Mouse (Mus musculus) embryonic facial prominence, embryonic 13.5 days (tissue): ENCODE measurements at regions not wholly inside any gene's neighbourhood (a gene's known extent, or its start where the extent isn't known, plus 50 kb on each side); places are given as distances from the start of the nearest gene placed in this dataset.

ENCODE experiments used
- ATAC-seq: fragments of 200-750 bp; cut with Nextera tagmentation; 2 replicates; pipeline ENCODE4 v1.8.0; 2017; ENCODE audit warnings: low read depth; ENCODE audit not compliant: insufficient number of reproducible peaks, insufficient read depth, low FRiP score, low TSS enrichment
- H3K27ac ChIP-seq: fragments of 300-500 bp; sonication (generic); 2 replicates; pipeline ENCODE4 v1.5.1; 2015; ENCODE audit warnings: moderate library complexity, mild to moderate bottlenecking, inconsistent platforms
- H3K27me3 ChIP-seq: fragments of 300-500 bp; sonication (generic); 2 replicates; pipeline ENCODE4 v1.6.1; 2015; ENCODE audit warnings: mild to moderate bottlenecking, inconsistent platforms
- H3K36me3 ChIP-seq: fragments of 300-500 bp; sonication (generic); 2 replicates; pipeline ENCODE4 v1.6.1; 2015; ENCODE audit warnings: mild to moderate bottlenecking, inconsistent platforms
- H3K4me1 ChIP-seq: fragments of 300-500 bp; sonication (generic); 2 replicates; pipeline ENCODE4 v1.6.1; 2015; ENCODE audit warnings: inconsistent platforms
- H3K4me2 ChIP-seq: fragments of 300-500 bp; sonication (generic); 2 replicates; pipeline ENCODE4 v1.6.1; 2015; ENCODE audit warnings: moderate library complexity, mild to moderate bottlenecking, inconsistent platforms
- H3K4me3 ChIP-seq: fragments of 300-500 bp; sonication (generic); 2 replicates; pipeline ENCODE4 v1.5.1; 2015; ENCODE audit warnings: mild to moderate bottlenecking, inconsistent platforms
- H3K9ac ChIP-seq: fragments of 300-500 bp; sonication (generic); 2 replicates; pipeline ENCODE4 v1.6.1; 2015; ENCODE audit warnings: mild to moderate bottlenecking, inconsistent platforms
- H3K9me3 ChIP-seq: fragments of 300-500 bp; sonication (generic); 2 replicates; pipeline ENCODE4 v1.6.1; 2016; ENCODE audit warnings: inconsistent platforms
- WGBS: fragments of 180-500 bp; shearing (Covaris S2); methylation state at CpG from one replicate; pipeline ENCODE4 v1.1.7; 2015; ENCODE audit warnings: mixed read lengths; 5-methylcytosine and 5-hydroxymethylcytosine counted together

- no peak for ATAC-seq
Observed at GRCm38 (mm10) chr14:66479181-66479580, 470.2 kb upstream of the Gulo start.

GRCm38 (mm10) chr14:66478562-66478961 lies 469.6 kb upstream of the Gulo start:
- Histone ChIP-seq H3K36me3 (no peaks in the 10 kb centered on the region), H3K27ac (no peak overlapping the region), H3K27me3 (no peaks in the 10 kb centered on the region), H3K4me3 (no peak overlapping the region), H3K4me2 (no peak overlapping the region), H3K9ac (no peak overlapping the region), H3K9me3 (0 out of 2 replicates have a peak, but pooled peaks cover 2% of the 10 kb centered on the region), H3K4me1 (peaks cover 9% of the 10 kb centered on the region)
- WGBS, result 18% methylated on average over 6 of the region's 6 CpGs
- no peak for ATAC-seq

More at GRCm38 (mm10) chr14:66479181-66479580, 470.2 kb upstream of the Gulo start:
- no peak overlapping the region for H3K27ac ChIP-seq
- H3K4me3 ChIP-seq, result no peak overlapping the region
- no peak overlapping the region for H3K9ac ChIP-seq
- H3K27me3 ChIP-seq, result no peaks in the 10 kb centered on the region
- H3K4me1 ChIP-seq, result peaks cover 9% of the 10 kb centered on the region
- 0 out of 2 replicates have a peak, but pooled peaks cover 2% of the 10 kb centered on the region for H3K9me3 ChIP-seq
- no peaks in the 10 kb centered on the region for H3K36me3 ChIP-seq
- no peak overlapping the region for H3K4me2 ChIP-seq
- 42% methylated on average over 4 of the region's 4 CpGs for WGBS

GRCm38 (mm10) chr14:66475026-66475425 lies 466.0 kb upstream of the Gulo start:
- Histone ChIP-seq H3K27ac (no peak overlapping the region), H3K4me3 (no peak overlapping the region), H3K9ac (no peak overlapping the region), H3K9me3 (no peaks in the 10 kb centered on the region), H3K4me2 (no peak overlapping the region), H3K4me1 (peaks cover 21% of the 10 kb centered on the region), H3K27me3 (no peaks in the 10 kb centered on the region), H3K36me3 (no peaks in the 10 kb centered on the region)
- ATAC-seq, result no peak
- WGBS, result 79% methylated on average over 1 of the region's 1 CpGs

GRCm38 (mm10) chr14:66473251-66473550 lies 464.2 kb upstream of the Gulo start:
- peak overlapping the region; percentile 30 for H3K27ac ChIP-seq

GRCm38 (mm10) chr14:66472537-66473250 lies 463.7 kb upstream of the Gulo start:
- no peak; the same call in 1 of the 2 replicates for ATAC-seq
- H3K4me2 ChIP-seq, result no peak overlapping the region
- WGBS, result 38% methylated on average over 5 of the region's 5 CpGs
- H3K9me3 ChIP-seq, result no peaks in the 10 kb centered on the region
- H3K4me1 ChIP-seq, result peaks cover 12% of the 10 kb centered on the region
- peak overlapping the region; percentile 30 for H3K27ac ChIP-seq
- H3K36me3 ChIP-seq, result no peaks in the 10 kb centered on the region
- H3K4me3 ChIP-seq, result no peak overlapping the region
- H3K9ac ChIP-seq, result no peak overlapping the region
- no peaks in the 10 kb centered on the region for H3K27me3 ChIP-seq

More at GRCm38 (mm10) chr14:66473251-66473550, 464.2 kb upstream of the Gulo start:
- no peak overlapping the region for H3K4me2 ChIP-seq
- H3K36me3 ChIP-seq, result no peaks in the 10 kb centered on the region
- 9% methylated on average over 1 of the region's 1 CpGs for WGBS
- no peak overlapping the region for H3K9ac ChIP-seq
- H3K4me1 ChIP-seq, result peaks cover 14% of the 10 kb centered on the region
- no peaks in the 10 kb centered on the region for H3K27me3 ChIP-seq
- no peak for ATAC-seq
- H3K9me3 ChIP-seq, result no peaks in the 10 kb centered on the region
- no peak overlapping the region for H3K4me3 ChIP-seq

GRCm38 (mm10) chr14:66462081-66462480 lies 453.1 kb upstream of the Gulo start:
- Histone ChIP-seq H3K27me3 (no peaks in the 10 kb centered on the region), H3K9ac (no peak overlapping the region), H3K36me3 (no peaks in the 10 kb centered on the region), H3K4me1 (no peaks in the 10 kb centered on the region; the same call in 1 of the 2 replicates), H3K4me3 (no peak overlapping the region), H3K9me3 (no peaks in the 10 kb centered on the region), H3K4me2 (no peak overlapping the region), H3K27ac (no peak overlapping the region)
- no peak for ATAC-seq
- 73% methylated on average over 5 of the region's 5 CpGs for WGBS

- no peak overlapping the region for H3K4me3 ChIP-seq
- no peaks in the 10 kb centered on the region for H3K27me3 ChIP-seq
- 51% methylated on average over 3 of the region's 3 CpGs for WGBS
Observed at GRCm38 (mm10) chr14:66460795-66461194, 451.8 kb upstream of the Gulo start.

GRCm38 (mm10) chr14:66458696-66459095 lies 449.7 kb upstream of the Gulo start:
- Histone ChIP-seq H3K27ac (no peak overlapping the region), H3K36me3 (no peaks in the 10 kb centered on the region), H3K9ac (no peak overlapping the region), H3K9me3 (no peaks in the 10 kb centered on the region), H3K4me1 (no peaks in the 10 kb centered on the region; the same call in 1 of the 2 replicates), H3K4me3 (no peak overlapping the region), H3K27me3 (no peaks in the 10 kb centered on the region), H3K4me2 (no peak overlapping the region)
- no peak for ATAC-seq
- 95% methylated on average over 4 of the region's 4 CpGs for WGBS

More at GRCm38 (mm10) chr14:66460795-66461194, 451.8 kb upstream of the Gulo start:
- no peaks in the 10 kb centered on the region; the same call in 1 of the 2 replicates for H3K4me1 ChIP-seq
- no peaks in the 10 kb centered on the region for H3K9me3 ChIP-seq
- no peaks in the 10 kb centered on the region for H3K36me3 ChIP-seq
- no peak overlapping the region for H3K9ac ChIP-seq
- H3K4me2 ChIP-seq, result no peak overlapping the region
- H3K27ac ChIP-seq, result no peak overlapping the region
- ATAC-seq, result no peak

GRCm38 (mm10) chr14:66457300-66457699 lies 448.3 kb upstream of the Gulo start:
- Histone ChIP-seq H3K4me3 (no peak overlapping the region), H3K9me3 (no peaks in the 10 kb centered on the region), H3K4me2 (no peak overlapping the region), H3K27me3 (no peaks in the 10 kb centered on the region), H3K36me3 (no peaks in the 10 kb centered on the region), H3K27ac (no peak overlapping the region), H3K4me1 (no peaks in the 10 kb centered on the region; the same call in 1 of the 2 replicates), H3K9ac (no peak overlapping the region)
- 73% methylated on average over 6 of the region's 6 CpGs for WGBS
- ATAC-seq, result no peak

GRCm38 (mm10) chr14:66452828-66453227 lies 443.8 kb upstream of the Gulo start:
- H3K4me3 ChIP-seq, result no peak overlapping the region
- 88% methylated on average over 3 of the region's 3 CpGs for WGBS
- no peak overlapping the region for H3K27ac ChIP-seq
- ATAC-seq, result no peak
- no peaks in the 10 kb centered on the region for H3K4me1 ChIP-seq
- H3K9ac ChIP-seq, result no peak overlapping the region
- no peaks in the 10 kb centered on the region for H3K27me3 ChIP-seq
- no peaks in the 10 kb centered on the region for H3K9me3 ChIP-seq
- no peak overlapping the region for H3K4me2 ChIP-seq
- no peaks in the 10 kb centered on the region for H3K36me3 ChIP-seq

GRCm38 (mm10) chr14:66450351-66450750 lies 441.3 kb upstream of the Gulo start:
- ATAC-seq, result no peak
- Histone ChIP-seq H3K27ac (no peak overlapping the region), H3K4me2 (no peak overlapping the region), H3K27me3 (no peaks in the 10 kb centered on the region), H3K9ac (no peak overlapping the region), H3K9me3 (no peaks in the 10 kb centered on the region; the same call in 1 of the 2 replicates), H3K36me3 (no peaks in the 10 kb centered on the region), H3K4me1 (no peaks in the 10 kb centered on the region), H3K4me3 (no peak overlapping the region)
- 52% methylated on average over 10 of the region's 10 CpGs for WGBS

- Histone ChIP-seq H3K4me3 (no peak overlapping the region), H3K36me3 (no peaks in the 10 kb centered on the region), H3K4me2 (no peak overlapping the region), H3K27ac (no peak overlapping the region), H3K4me1 (no peaks in the 10 kb centered on the region), H3K9ac (no peak overlapping the region), H3K27me3 (0 out of 2 replicates have a peak, but pooled peaks cover 3% of the 10 kb centered on the region), H3K9me3 (no peaks in the 10 kb centered on the region; the same call in 1 of the 2 replicates)
- no peak for ATAC-seq
- 11% methylated on average over 1 of the region's 1 CpGs for WGBS
Observed at GRCm38 (mm10) chr14:66442576-66442975, 433.6 kb upstream of the Gulo start.
